Mouse (Mus musculus) brain, embryonic 14.5 days (tissue): ENCODE measurements at regions not wholly inside any gene's neighbourhood (a gene's known extent, or its start where the extent isn't known, plus 50 kb on each side); places are given as distances from the start of the nearest gene placed in this dataset.
A peak's percentile ranks its signal among the peaks of the same experiment; 100 is the strongest.

ENCODE experiments used
- DNase-seq: peaks from one replicate; pipeline ENCODE4 v3.0.0-alpha.2; 2011; ENCODE audit warnings: low read depth
- CTCF ChIP-seq: fragments of 200-500 bp; IDR thresholded peaks from 2 replicates; pipeline ENCODE4 v1.5.1; 2012; ENCODE audit warnings: inconsistent platforms, mild to moderate bottlenecking, moderate library complexity, borderline replicate concordance; ENCODE audit not compliant: insufficient read depth, insufficient read length; ENCODE audit errors: extremely low read depth
- POLR2A ChIP-seq: fragments of 200-500 bp; IDR thresholded peaks from 2 replicates; pipeline ENCODE4 v1.6.1; 2012; ENCODE audit warnings: mild to moderate bottlenecking, inconsistent platforms, borderline replicate concordance; ENCODE audit not compliant: poor library complexity, insufficient read depth, insufficient read length, severe bottlenecking; ENCODE audit errors: extremely low read depth

DNA sequence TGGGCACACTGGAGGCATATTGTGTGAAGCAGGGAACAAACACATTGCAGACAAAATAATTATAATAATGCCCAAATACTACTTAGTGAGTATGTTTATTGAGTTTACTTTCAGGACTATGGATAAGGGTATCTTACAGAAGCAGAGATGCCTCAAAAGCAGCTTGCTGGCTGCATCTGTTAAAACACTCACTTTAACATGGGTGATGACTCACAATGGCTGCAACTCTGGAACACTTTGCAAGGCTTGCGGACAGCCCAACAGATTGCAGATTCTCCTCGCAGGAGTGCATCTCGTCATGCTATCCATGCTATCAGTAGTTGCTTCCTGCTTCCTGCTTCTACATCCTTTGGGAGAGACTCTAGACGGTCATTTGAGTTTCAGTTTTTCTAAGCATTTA, 373.2 kb upstream of the Arpp21 start:
- TF ChIP-seq POLR2A (no peak), CTCF (no peak)
- DNase-seq: no peak

DNA sequence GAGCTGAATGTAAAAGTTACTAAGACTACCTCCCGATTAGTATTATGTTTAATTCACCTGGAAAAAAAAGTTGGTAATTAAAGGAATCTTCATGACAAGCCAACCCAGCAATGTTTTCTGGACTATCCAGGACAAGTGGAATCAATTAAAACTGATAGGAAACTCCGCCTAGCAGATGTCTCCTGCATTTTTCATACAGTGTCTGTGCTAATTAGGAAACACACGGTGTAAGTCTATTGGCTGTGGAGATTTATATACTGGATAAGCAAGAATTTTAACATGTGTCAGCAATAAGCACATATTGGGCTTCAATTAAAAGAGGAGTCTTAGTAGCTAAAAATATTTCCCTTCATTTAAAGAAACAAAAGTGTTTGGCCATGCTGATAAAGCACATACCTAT, 371.5 kb upstream of the Arpp21 start:
- peak; percentile 59 for DNase-seq
- TF ChIP-seq POLR2A (no peak), CTCF (no peak)

DNA sequence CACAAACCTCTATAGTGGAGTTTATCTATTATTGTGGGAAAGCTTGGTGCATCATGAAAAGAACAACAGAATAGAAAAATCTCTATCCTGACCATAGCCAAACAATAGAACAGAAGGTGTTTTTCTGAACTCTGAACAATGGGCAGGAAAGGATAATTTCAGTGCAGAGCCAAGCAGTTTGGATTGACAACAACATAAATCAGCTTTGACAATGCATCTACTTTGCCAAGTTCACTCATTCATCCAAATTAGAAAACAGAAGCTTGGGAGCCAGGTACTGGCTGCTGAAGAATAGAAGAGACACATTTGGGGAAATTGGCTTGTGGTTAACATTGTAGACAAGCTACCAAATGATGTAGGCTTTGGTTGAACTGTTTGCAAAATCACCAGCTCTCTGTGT, 360.0 kb upstream of the Arpp21 start:
- TF ChIP-seq POLR2A (no peak), CTCF (no peak)
- DNase-seq: peak; percentile 17

DNA sequence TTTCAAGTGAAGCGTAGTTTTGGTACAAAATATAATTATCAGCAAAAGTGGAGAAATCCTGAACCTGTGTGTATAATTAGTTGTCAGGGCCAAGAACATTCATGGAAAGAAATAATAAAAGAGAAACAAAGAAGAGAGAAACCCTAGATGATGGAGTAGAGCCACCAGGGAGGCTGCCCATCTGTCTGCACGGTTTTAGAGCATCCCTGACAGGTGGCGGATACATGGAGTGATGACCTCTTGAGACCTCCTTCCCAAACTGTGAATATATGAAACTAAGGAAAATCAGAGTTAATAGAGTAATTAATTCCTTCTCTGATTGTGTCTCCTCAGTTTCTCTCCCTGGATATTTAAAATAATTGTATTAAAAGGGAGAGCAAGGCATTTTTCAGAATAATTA, 354.5 kb upstream of the Arpp21 start:
- DNase-seq: peak; percentile 63
- no peak for TF ChIP-seq CTCF
- no peak for TF ChIP-seq POLR2A

DNA sequence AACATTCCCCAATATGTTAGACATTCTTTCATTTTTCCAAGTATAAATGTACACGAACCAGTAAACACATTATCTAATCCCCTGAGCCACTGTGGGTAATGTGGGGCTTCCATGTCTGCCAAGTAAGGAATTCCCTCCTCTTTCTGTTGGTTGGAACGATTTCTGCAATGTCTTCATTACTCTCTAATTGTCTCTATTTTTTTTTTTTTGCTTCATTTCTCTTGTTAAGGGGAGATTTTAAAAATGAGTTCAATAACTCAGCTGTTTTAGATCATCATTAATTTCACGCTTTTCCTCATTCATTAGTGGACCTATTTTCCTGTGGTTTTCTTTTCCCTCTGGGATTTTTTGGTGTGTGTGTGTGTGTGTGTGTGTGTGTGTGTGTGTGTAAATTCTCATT, 337.6 kb upstream of the Arpp21 start:
- no peak for TF ChIP-seq CTCF
- TF ChIP-seq POLR2A: no peak
- DNase-seq: peak; percentile 64

DNA sequence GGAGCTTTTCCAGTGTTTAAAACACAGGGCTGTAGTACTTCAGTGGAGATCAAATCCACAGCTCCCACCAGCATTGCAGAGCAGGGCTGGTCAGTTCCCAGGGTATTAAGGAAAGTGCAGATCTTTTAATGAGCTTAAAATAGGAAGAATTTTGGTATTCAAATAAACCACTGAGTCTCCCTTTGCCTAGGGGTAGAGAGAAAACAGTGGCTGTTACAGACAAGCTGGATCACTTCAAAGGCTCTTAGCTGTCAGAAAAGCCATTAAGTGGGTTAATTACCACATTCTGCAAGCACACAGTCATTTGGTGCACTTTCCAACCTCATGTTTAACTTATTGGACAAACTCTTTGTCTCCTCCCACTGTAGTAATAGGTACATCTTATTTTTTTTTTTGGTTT, 325.6 kb upstream of the Arpp21 start:
- DNase-seq: peak; percentile 75
- no peak for TF ChIP-seq POLR2A
- no peak for TF ChIP-seq CTCF

DNA sequence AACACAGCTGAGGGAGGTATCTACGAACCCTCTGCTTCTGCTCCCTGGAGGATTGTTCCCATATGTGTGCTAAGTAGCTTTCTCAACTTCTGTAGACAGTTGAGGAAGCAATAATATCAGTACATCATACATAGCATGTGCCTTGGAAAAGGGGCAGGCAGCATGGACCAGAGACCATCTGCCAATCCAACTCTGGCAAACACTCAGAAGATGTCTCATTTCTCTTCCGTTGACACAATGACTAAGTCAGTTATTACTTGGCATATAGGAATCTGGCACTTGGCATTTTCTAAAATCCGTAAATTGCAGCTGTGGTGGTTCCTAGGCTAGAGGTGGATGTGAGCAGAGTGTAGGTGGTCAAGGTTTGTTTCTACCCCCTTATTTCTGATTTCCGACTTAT, 324.5 kb upstream of the Arpp21 start:
- DNase-seq: no peak

DNA sequence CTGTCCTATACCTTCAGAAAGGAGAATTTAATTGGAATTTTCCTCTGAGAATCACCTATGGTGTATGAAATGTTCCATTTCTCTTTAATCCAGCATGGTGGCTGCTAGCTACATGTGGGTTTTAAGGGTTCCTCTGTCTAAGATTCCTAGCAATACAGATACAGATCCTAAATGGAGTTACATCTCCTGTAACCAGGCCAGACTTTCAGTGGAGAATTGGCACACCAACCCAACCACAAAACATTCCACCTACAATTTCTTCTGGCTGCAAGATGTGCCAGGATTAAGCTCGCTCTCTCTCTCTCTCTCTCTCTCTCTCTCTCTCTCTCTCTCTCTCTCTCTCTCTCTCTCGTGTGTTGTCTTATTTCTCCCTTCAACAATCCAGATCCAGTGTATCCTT, 302.2 kb upstream of the Arpp21 start:
- DNase-seq: no peak
- TF ChIP-seq CTCF (no peak), POLR2A (no peak)

More for the DNA sequence above, 324.5 kb upstream of the Arpp21 start:
- TF ChIP-seq CTCF: no peak
- TF ChIP-seq POLR2A: no peak

DNA sequence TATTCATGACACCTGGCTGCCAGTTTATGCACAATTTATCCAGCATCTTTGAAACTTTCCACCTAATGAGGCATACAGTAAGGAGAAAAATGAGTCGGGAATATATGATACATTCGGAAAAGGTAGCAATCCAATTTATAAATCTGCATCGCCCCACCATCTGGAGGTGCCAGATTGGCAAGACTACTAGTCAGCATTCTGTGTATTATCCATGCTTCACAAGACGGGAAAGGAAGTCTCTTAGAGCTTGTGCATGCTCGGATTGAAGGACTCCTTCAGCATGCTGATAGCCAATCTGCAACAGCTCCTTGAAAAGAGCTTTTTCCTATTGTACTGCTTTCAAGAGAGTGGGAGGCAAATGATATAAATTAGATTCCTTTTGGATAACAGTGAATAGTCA, 289.6 kb upstream of the Arpp21 start:
- peak; percentile 78 for DNase-seq
- TF ChIP-seq POLR2A (no peak), CTCF (no peak)

DNA sequence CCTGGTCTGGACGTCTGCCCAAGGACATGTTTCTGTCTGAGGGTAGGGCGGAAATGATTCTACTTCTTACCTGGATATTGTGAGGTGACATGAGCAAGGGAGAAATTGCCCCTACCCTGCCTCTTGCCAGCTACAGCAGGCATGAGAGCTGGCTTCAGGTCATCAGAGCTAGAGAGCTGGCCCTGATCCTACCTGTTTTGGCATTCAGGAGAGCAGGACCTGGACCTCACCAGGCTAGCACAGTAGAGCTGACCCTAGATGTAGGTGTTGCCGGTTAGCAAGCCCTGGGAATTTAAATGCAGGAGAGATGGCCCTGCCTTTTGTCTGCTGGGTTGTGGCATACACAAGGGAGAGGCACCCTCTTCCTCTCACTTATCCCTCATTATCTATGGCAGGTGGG, 287.5 kb upstream of the Arpp21 start:
- no peak for TF ChIP-seq CTCF
- no peak for DNase-seq

DNA sequence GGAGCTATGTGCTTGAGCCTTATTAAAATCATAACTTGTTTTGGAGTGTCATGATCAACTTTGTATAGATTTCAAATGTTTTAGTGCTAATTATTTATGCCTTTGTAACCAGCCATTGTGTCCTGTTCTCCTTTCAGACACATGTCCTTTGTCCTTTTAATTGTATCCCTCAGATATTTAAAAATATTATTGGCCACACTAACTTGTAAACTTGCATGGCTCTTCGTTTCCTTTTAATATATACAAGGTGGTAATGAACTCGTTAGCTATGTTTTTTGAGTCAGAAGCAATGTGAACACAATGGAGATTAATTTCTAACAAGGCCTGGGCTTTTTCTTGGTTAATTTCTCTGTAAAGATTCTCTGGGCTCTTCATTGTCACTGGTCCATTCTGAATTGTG, 275.0 kb upstream of the Arpp21 start:
- no peak for DNase-seq
- TF ChIP-seq CTCF (no peak), POLR2A (no peak)

DNA sequence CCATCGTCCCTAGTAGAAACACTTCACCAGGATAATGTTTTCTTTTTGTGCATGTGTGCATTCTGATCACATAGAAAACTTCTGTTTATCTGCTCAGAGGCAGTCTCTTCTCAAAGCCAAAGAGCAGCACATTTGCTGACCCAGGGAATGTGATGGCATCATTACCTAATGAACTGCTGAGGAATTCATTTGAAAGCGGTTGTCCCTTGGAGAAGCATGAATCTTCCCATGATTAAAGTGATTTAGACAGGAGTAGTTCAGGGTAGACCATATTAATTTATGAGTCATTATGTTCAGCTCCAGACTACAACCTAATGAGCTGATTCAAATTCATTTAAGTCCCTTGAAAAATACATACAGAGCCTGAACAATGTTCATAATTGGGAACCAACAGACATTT, 271.1 kb upstream of the Arpp21 start:
- TF ChIP-seq POLR2A: no peak
- DNase-seq: no peak

DNA sequence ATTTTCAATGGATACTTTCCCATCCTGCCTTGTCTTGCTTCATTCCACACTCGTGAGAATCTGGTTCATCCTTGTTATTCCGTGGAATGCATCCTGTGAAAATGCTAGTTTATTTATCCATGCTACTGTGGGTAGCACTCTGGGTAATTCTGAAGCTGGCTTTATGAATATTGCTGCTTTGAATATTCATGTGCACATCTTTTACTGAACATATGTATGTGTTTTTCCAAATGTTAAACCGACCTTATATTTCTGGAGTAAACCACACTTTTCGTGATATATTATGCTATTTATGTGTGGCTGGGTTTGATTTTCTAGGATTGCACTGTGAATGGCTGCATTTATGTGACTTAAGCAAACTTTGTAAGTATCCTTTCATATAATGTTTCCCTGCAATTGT, 262.9 kb upstream of the Arpp21 start:
- TF ChIP-seq POLR2A: no peak
- TF ChIP-seq CTCF: no peak
- DNase-seq: no peak
